Mouse (Mus musculus): Measurements from ENCODE around the gene Nfkbil1.
A peak's percentile ranks its signal among the peaks of the same experiment; 100 is the strongest.

The Nfkbil1 gene

GRCm38 (mm10) chr17:35235614-35236389, at the start of gene Nfkbil1:
Gene Nfkbil1 (minus strand): TSS chr17:35235792.
- DNase-seq (ENCODE audit: low spot score in 2 of 2), result peak; percentile 79 to 91

GRCm38 (mm10) chr17:35280276-35280675, 44.7 kb upstream of the Nfkbil1 start:
- DNase-seq (ENCODE audit: low spot score in 2 of 2), result no peak

GRCm38 (mm10) chr17:35278957-35279688, 43.5 kb upstream of the Nfkbil1 start:
- DNase-seq (ENCODE audit: low spot score in 2 of 2), result no peak

- DNase-seq (ENCODE audit: low spot score in 2 of 2), result no peak
Measured at GRCm38 (mm10) chr17:35278049-35278448, 42.5 kb upstream of the Nfkbil1 start.

- DNase-seq (ENCODE audit: low spot score in 2 of 2), result no peak
Measured at GRCm38 (mm10) chr17:35276304-35276864, 40.8 kb upstream of the Nfkbil1 start.

- peak; percentile 83 to 84 for DNase-seq (ENCODE audit: low spot score in 2 of 2)
Measured at GRCm38 (mm10) chr17:35274770-35275169, 39.2 kb upstream of the Nfkbil1 start.

- DNase-seq (ENCODE audit: low spot score in 2 of 2), result no peak
Measured at GRCm38 (mm10) chr17:35272249-35272648, 36.7 kb upstream of the Nfkbil1 start.

GRCm38 (mm10) chr17:35269653-35270347, 34.2 kb upstream of the Nfkbil1 start:
- DNase-seq (ENCODE audit: low spot score in 2 of 2), result no peak

GRCm38 (mm10) chr17:35267399-35268086, 32.0 kb upstream of the Nfkbil1 start:
- DNase-seq (ENCODE audit: low spot score in 2 of 2), result no peak

- no peak for DNase-seq (ENCODE audit: low spot score in 2 of 2)
Measured at GRCm38 (mm10) chr17:35263523-35263883, 27.9 kb upstream of the Nfkbil1 start.

GRCm38 (mm10) chr17:35262664-35263522, 27.3 kb upstream of the Nfkbil1 start, which contains the start of gene H2-D1:
Gene H2-D1 (plus strand): TSS chr17:35262730.
- DNase-seq (ENCODE audit: low spot score in 2 of 2), result peak; percentile 99

- no peak for DNase-seq (ENCODE audit: low spot score in 2 of 2)
Measured at GRCm38 (mm10) chr17:35261651-35262050, 26.1 kb upstream of the Nfkbil1 start.

- DNase-seq (ENCODE audit: low spot score in 2 of 2), result no peak
Measured at GRCm38 (mm10) chr17:35259621-35260020, 24.0 kb upstream of the Nfkbil1 start.

GRCm38 (mm10) chr17:35258492-35259478, 23.2 kb upstream of the Nfkbil1 start:
- peak in 1 of 2 experiments; percentile 60 for DNase-seq (ENCODE audit: low spot score in 2 of 2)

GRCm38 (mm10) chr17:35257824-35258491, 22.4 kb upstream of the Nfkbil1 start:
- peak; percentile 92 to 94 for DNase-seq (ENCODE audit: low spot score in 2 of 2)

- DNase-seq (ENCODE audit: low spot score in 2 of 2), result no peak
Measured at GRCm38 (mm10) chr17:35257378-35257777, 21.8 kb upstream of the Nfkbil1 start.

- DNase-seq (ENCODE audit: low spot score in 2 of 2), result no peak
Measured at GRCm38 (mm10) chr17:35255704-35256103, 20.1 kb upstream of the Nfkbil1 start.

- DNase-seq (ENCODE audit: low spot score in 2 of 2), result no peak
Measured at GRCm38 (mm10) chr17:35255301-35255700, 19.7 kb upstream of the Nfkbil1 start.
